Mouse (Mus musculus) limb, embryonic 10.5 days (tissue): ENCODE results near the gene Kcnk3. TPM values are rescaled to one million over a fixed set of nuclear protein-coding genes. Genes with fewer than 3 reads are reported as not detected.

Experiments used
- microRNA-seq: library from miRNA; unstranded; fragments of <30 nt; microRNA quantifications from one replicate; pipeline ENCODE4, GENCODE M21; 2017
- polyA plus RNA-seq: library from polyadenylated mRNA; unstranded; fragments of >200 nt; fragmentation: Nextera tagmentation; extraction: Ambion mirVana; gene quantifications from 2 replicates; pipeline ENCODE4 v1.2.1, GENCODE M21; 2016

The Kcnk3 gene
- polyA plus RNA-seq, 1 experiment from 2014 or later, result 0.36 TPM

Small RNA genes lying within 50 kb of the gene (microRNA-seq; reads per million reads assigned to microRNA genes)
- gene Mir5625, result not detected

Other genes with a start within 250 kb of the Kcnk3 start
- gene Otof, start 126.2 kb upstream of the Kcnk3 start, polyA plus RNA-seq, result 0.06 and 0.10 TPM in 2 replicates
- gene 1700001C02Rik, start 122.1 kb upstream of the Kcnk3 start, polyA plus RNA-seq, result not detected in 2 replicates
- not detected in 2 replicates for gene Cib4, start 42.3 kb upstream of the Kcnk3 start, polyA plus RNA-seq
- gene Slc35f6, start 59.8 kb downstream of the Kcnk3 start, polyA plus RNA-seq, result 20.9 and 22.3 TPM in 2 replicates
- gene Cenpa, start 78.6 kb downstream of the Kcnk3 start, polyA plus RNA-seq, result 508 and 523 TPM in 2 replicates
- gene Dpysl5, start 123.4 kb downstream of the Kcnk3 start, polyA plus RNA-seq, result 4.3 and 4.9 TPM in 2 replicates
- gene Mapre3, start 226.5 kb downstream of the Kcnk3 start, polyA plus RNA-seq, result 12.2 and 17.0 TPM in 2 replicates